In the genomic region with DNA sequence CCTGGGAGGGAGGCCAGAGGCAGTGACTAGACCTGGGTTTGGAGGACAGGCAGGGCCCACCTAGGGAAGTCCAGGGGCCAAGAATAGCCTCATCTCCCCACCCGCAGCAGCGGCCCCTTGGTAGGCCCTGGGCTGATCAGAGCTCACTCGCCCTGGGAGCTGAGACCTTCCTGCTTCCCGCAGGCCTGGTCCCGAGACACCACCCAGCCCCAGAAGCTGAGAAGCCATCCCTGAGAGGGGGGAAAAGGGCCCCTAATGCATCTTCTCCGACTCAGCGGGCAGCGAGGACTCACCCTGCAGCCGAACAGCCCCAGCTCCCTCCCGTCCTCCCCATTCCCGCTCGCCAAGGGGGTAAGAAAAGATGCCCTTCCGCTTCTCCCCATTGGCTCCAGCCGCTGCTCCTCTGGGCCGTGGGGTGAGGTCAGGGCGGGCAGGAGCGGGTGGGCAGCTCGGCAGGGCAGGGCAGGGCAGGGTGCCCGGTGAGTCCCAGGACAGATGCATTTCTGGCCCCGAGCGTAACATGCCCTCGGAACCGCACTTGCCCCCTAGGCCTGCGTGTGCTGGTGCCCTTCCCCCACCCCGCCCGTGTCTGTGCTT, we compare ENCODE assay signal across 8 mouse cellular contexts.
DNase-seq lines count a peak whose midpoint lies in the region; ATAC-seq lines count a peak whose summit lies in the region.

No protein-coding gene starts in this region.

- peak overlapping the region; percentile 26 for H3K4me3 ChIP-seq in hindbrain, embryonic 13.5 days
- H3K4me3 ChIP-seq in midbrain, embryonic 14.5 days (replicated peaks; ENCODE audit: low read depth, low read length), result peak overlapping the region; percentile 7; the same call in 1 of the 2 replicates

- no peak overlapping the region for H3K27ac ChIP-seq in hindbrain, embryonic 13.5 days
- H3K27ac ChIP-seq in midbrain, embryonic 14.5 days (replicated peaks; ENCODE audit: low read depth, low read length), result no peak overlapping the region

- no peaks in the 10 kb centered on the region for H3K9me3 ChIP-seq in hindbrain, embryonic 13.5 days
- H3K9me3 ChIP-seq in midbrain, embryonic 14.5 days (ENCODE audit: control insufficient read depth, low read length), result no peaks in the 10 kb centered on the region

- peak overlapping the region; percentile 68 for H3K9ac ChIP-seq in hindbrain, embryonic 13.5 days
- H3K9ac ChIP-seq in midbrain, embryonic 14.5 days (replicated peaks; ENCODE audit: low read length), result peak overlapping the region; percentile 53

- 5% methylated on average over 24 of the region's 26 CpGs for WGBS in hindbrain, embryonic 13.5 days
- 5% methylated on average over 26 of the region's 26 CpGs for WGBS in midbrain, embryonic 14.5 days

- peaks cover 21% of the 10 kb centered on the region for H3K4me1 ChIP-seq in hindbrain, embryonic 13.5 days (replicated peaks)
- peaks cover 17% of the 10 kb centered on the region for H3K4me1 ChIP-seq in midbrain, embryonic 14.5 days (ENCODE audit: control insufficient read depth, insufficient read depth, low read length)

- H3K4me2 ChIP-seq in hindbrain, embryonic 13.5 days, result peak overlapping the region; percentile 52
- H3K4me2 ChIP-seq in midbrain, embryonic 14.5 days (ENCODE audit: low read length), result peak overlapping the region; percentile 52

- ATAC-seq in hindbrain, embryonic 13.5 days (ENCODE audit: low FRiP score), result peak; percentile 18; the same call in 1 of the 2 replicates
- peak; percentile 31; the same call in 1 of the 2 replicates for ATAC-seq in midbrain, embryonic 14.5 days (ENCODE audit: low FRiP score, low TSS enrichment)

- peaks cover 23% of the 10 kb centered on the region for H3K27me3 ChIP-seq in hindbrain, embryonic 13.5 days
- no peaks in the 10 kb centered on the region for H3K27me3 ChIP-seq in midbrain, embryonic 14.5 days (ENCODE audit: control insufficient read depth, insufficient read depth, low read length)

- intact Hi-C loops in gastrocnemius, postnatal 14 days (cut with DNase I; ENCODE audit: low total_unique reads), result no loop called here

- peaks cover 25% of the 10 kb centered on the region for H3K36me3 ChIP-seq in hindbrain, embryonic 13.5 days
- H3K36me3 ChIP-seq in midbrain, embryonic 14.5 days (ENCODE audit: control insufficient read depth, insufficient read depth, low read length), result 0 out of 2 replicates have a peak, but pooled peaks cover 4% of the 10 kb centered on the region

- DNase-seq in gastrocnemius, postnatal 14 days, result peak; percentile 32
- no peak for DNase-seq in gastrocnemius, postnatal 4 days (ENCODE audit: low spot score in 2 of 2)
- peak; percentile 44 for DNase-seq in ZHBTc4 (ENCODE audit: low read depth, low spot score)
- DNase-seq in midbrain, embryonic 14.5 days, result peak; percentile 23
- no peak for DNase-seq in ovary, adult 18-20 months (ENCODE audit: low spot score)
- no peak for DNase-seq in ovary, postnatal 36 days (ENCODE audit: low spot score)
- no peak for DNase-seq in kidney, postnatal 36 days

Comparison
In these comparisons a context has a peak if more than half of its experiments do, and no peak if none do; other contexts are left out.
1. DNase-seq: peak in gastrocnemius, postnatal 14 days (single experiment), ZHBTc4 (single experiment) and midbrain, embryonic 14.5 days (single experiment); none in gastrocnemius, postnatal 4 days (0 of 2), ovary, adult 18-20 months (single experiment), ovary, postnatal 36 days (single experiment) and kidney, postnatal 36 days (0 of 2).